Mouse (Mus musculus): Measurements from ENCODE around the gene Papola.

DNA sequence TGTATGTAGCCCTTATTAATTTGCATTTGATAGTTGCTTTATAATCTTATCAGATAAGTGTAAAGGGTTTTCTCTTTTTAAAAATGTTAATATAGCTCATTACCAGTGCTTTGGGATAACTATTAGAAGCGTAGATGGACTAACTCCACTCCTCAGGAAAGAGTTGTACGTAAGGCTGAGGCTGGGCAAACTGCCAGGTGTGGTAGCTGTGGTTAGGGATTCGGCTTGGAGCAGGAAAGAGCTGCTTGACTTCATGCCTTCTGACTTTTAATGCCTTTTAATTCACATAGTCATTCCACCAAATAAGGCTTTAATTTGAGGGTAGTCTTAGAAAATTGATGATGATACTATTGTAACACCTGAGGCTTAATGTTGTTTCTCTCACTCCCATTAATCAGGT is 24.5 kb downstream of the Papola start:
- TF ChIP-seq CTCF (IDR thresholded peaks at IDR 0.05; ENCODE audit: low read depth) (no peak), EP300 (IDR thresholded peaks at IDR 0.05; ENCODE audit: low read depth) (no peak)
